ENCODE assay signal across 24 mouse cellular contexts in genomic region chr11:74435366-74435765, GRCm38 (mm10).
A peak's percentile ranks its signal among the peaks of the same experiment; 100 is the strongest.
DNase-seq lines count a peak whose midpoint lies in the region; ATAC-seq and TF ChIP-seq lines count a peak whose summit lies in the region.
"Had no signal": no experiment of that assay in that cellular context is flagged by ENCODE, and none has a peak within 500 bp of the region (broad histone marks: within the 10 kb centered on the region; RNA-seq: fewer than 3 reads in every experiment).

No protein-coding gene starts in this region.

- 72% methylated on average over 2 of the region's 2 CpGs for WGBS in heart, embryonic 13.5 days
- WGBS in heart, embryonic 11.5 days (ENCODE audit: insufficient replicate concordance): 82% methylated on average over 2 of the region's 2 CpGs
- 80% methylated on average over 2 of the region's 2 CpGs for WGBS in heart, postnatal 0 days
- WGBS in hindbrain, embryonic 14.5 days: 93% methylated on average over 2 of the region's 2 CpGs

- no peaks in the 10 kb centered on the region for H3K9me3 ChIP-seq in heart, embryonic 13.5 days
- H3K9me3 ChIP-seq in heart, embryonic 11.5 days (replicated peaks; ENCODE audit: control insufficient read depth, low read length): no peaks in the 10 kb centered on the region
- H3K9me3 ChIP-seq in heart, postnatal 0 days (replicated peaks; ENCODE audit: control insufficient read depth, low read length): no peaks in the 10 kb centered on the region
- no peaks in the 10 kb centered on the region for H3K9me3 ChIP-seq in hindbrain, embryonic 14.5 days (ENCODE audit: control insufficient read depth, low read length)
- H3K9me3 ChIP-seq: forebrain, embryonic 10.5 days; G1E; hindbrain, embryonic 13.5 days; midbrain, embryonic 10.5 days; neural tube, embryonic 13.5 days had no signal

- no peak overlapping the region for H3K9ac ChIP-seq in heart, embryonic 13.5 days
- no peak overlapping the region for H3K9ac ChIP-seq in heart, embryonic 11.5 days (ENCODE audit: low read depth, low read length)
- H3K9ac ChIP-seq in heart, postnatal 0 days (replicated peaks; ENCODE audit: low read depth, low read length): no peak overlapping the region
- H3K9ac ChIP-seq in hindbrain, embryonic 14.5 days: no peak overlapping the region
- H3K9ac ChIP-seq: hindbrain, embryonic 13.5 days; neural tube, embryonic 13.5 days had no signal

- H3K4me1 ChIP-seq in heart, embryonic 13.5 days: peaks cover 56% of the 10 kb centered on the region
- H3K4me1 ChIP-seq in heart, embryonic 11.5 days (ENCODE audit: control insufficient read depth, insufficient read depth, low read length): peaks cover 23% of the 10 kb centered on the region
- H3K4me1 ChIP-seq in heart, postnatal 0 days (ENCODE audit: control insufficient read depth, insufficient read depth): peaks cover 23% of the 10 kb centered on the region
- H3K4me1 ChIP-seq in hindbrain, embryonic 14.5 days (replicated peaks; ENCODE audit: control insufficient read depth, insufficient read depth, low read length): no peaks in the 10 kb centered on the region
- H3K4me1 ChIP-seq: forebrain, embryonic 10.5 days; hindbrain, embryonic 13.5 days; neural tube, embryonic 13.5 days had no signal

- no peaks in the 10 kb centered on the region for H3K27me3 ChIP-seq in heart, embryonic 13.5 days (replicated peaks)
- no peaks in the 10 kb centered on the region for H3K27me3 ChIP-seq in heart, embryonic 11.5 days (ENCODE audit: control insufficient read depth, insufficient read depth, low read length)
- no peaks in the 10 kb centered on the region for H3K27me3 ChIP-seq in heart, postnatal 0 days (ENCODE audit: control insufficient read depth, insufficient read depth, low read length)
- H3K27me3 ChIP-seq in hindbrain, embryonic 14.5 days (ENCODE audit: control insufficient read depth, insufficient read depth, low read length): no peaks in the 10 kb centered on the region
- H3K27me3 ChIP-seq: CH12.LX; hindbrain, embryonic 13.5 days; neural tube, embryonic 13.5 days; Patski had no signal

- H3K4me3 ChIP-seq in heart, embryonic 13.5 days: no peak overlapping the region
- no peak overlapping the region for H3K4me3 ChIP-seq in heart, embryonic 11.5 days (ENCODE audit: low read depth, low read length)
- no peak overlapping the region for H3K4me3 ChIP-seq in heart, postnatal 0 days (ENCODE audit: low read depth, low read length)
- no peak overlapping the region for H3K4me3 ChIP-seq in hindbrain, embryonic 14.5 days (replicated peaks; ENCODE audit: low read length)
- H3K4me3 ChIP-seq: forebrain, embryonic 10.5 days; hindbrain, embryonic 13.5 days; layer of hippocampus, adult 2 months; midbrain, embryonic 10.5 days; myocyte; neural tube, embryonic 13.5 days had no signal

- H3K4me2 ChIP-seq in heart, embryonic 13.5 days: no peak overlapping the region
- H3K4me2 ChIP-seq in heart, embryonic 11.5 days: no peak overlapping the region
- no peak overlapping the region for H3K4me2 ChIP-seq in heart, postnatal 0 days (ENCODE audit: low read depth, low read length)
- no peak overlapping the region for H3K4me2 ChIP-seq in hindbrain, embryonic 14.5 days (replicated peaks)
- H3K4me2 ChIP-seq: hindbrain, embryonic 13.5 days; neural tube, embryonic 13.5 days had no signal

- ATAC-seq in heart, embryonic 13.5 days (ENCODE audit: extremely low read depth, insufficient number of reproducible peaks, low FRiP score, low TSS enrichment): no peak
- ATAC-seq in heart, embryonic 11.5 days (replicated peaks; ENCODE audit: insufficient number of reproducible peaks, low FRiP score, low TSS enrichment): no peak
- peak; percentile 35; the same call in 1 of the 2 replicates for ATAC-seq in heart, postnatal 0 days (ENCODE audit: insufficient read depth, low read depth)
- ATAC-seq in hindbrain, embryonic 14.5 days (ENCODE audit: low FRiP score): no peak
- ATAC-seq: forebrain, embryonic 16.5 days; midbrain, embryonic 16.5 days; Patski had no signal

- H3K27ac ChIP-seq in heart, embryonic 13.5 days (replicated peaks): peak overlapping the region; percentile 51
- H3K27ac ChIP-seq in heart, embryonic 11.5 days (ENCODE audit: low read depth, low read length): no peak overlapping the region
- H3K27ac ChIP-seq in heart, postnatal 0 days (ENCODE audit: low read depth): peak overlapping the region; percentile 51; the same call in 1 of the 2 replicates
- H3K27ac ChIP-seq in hindbrain, embryonic 14.5 days: no peak overlapping the region
- H3K27ac ChIP-seq: forebrain, embryonic 10.5 days; hindbrain, embryonic 13.5 days; layer of hippocampus, adult 2 months; midbrain, embryonic 10.5 days; neural tube, embryonic 13.5 days had no signal

- no peak for TF ChIP-seq EP300 in heart, postnatal 0 days (IDR thresholded peaks at IDR 0.05; ENCODE audit: low read depth)

- DNase-seq in ZHBTc4 (ENCODE audit: low read depth, low spot score): peak; percentile 11
- no peak for DNase-seq in heart, postnatal 0 days (ENCODE audit: low spot score)
- peak; percentile 29 for DNase-seq in kidney, postnatal 10 days
- DNase-seq in lung, postnatal 36 days: no peak
- DNase-seq in hindbrain, embryonic 14.5 days (ENCODE audit: low spot score): no peak
- DNase-seq: adrenal gland, postnatal 10 days; B cell, adult 2 months; cerebellum, adult 18-20 months; cerebellum, postnatal 14 days; gastrocnemius, postnatal 25 days; thymus, postnatal 14 days had no signal

- TF ChIP-seq CTCF in heart, postnatal 0 days (IDR thresholded peaks at IDR 0.05; ENCODE audit: low read depth): no peak

- no peaks in the 10 kb centered on the region for H3K36me3 ChIP-seq in heart, embryonic 13.5 days
- no peaks in the 10 kb centered on the region for H3K36me3 ChIP-seq in heart, embryonic 11.5 days (ENCODE audit: control insufficient read depth, insufficient read depth, low read length)
- no peaks in the 10 kb centered on the region for H3K36me3 ChIP-seq in heart, postnatal 0 days (replicated peaks; ENCODE audit: control insufficient read depth, insufficient read depth, low read length)
- H3K36me3 ChIP-seq in hindbrain, embryonic 14.5 days (replicated peaks; ENCODE audit: control insufficient read depth, insufficient read depth): no peaks in the 10 kb centered on the region
- H3K36me3 ChIP-seq: forebrain, embryonic 10.5 days; hindbrain, embryonic 13.5 days; midbrain, embryonic 10.5 days; neural tube, embryonic 13.5 days had no signal

Comparison
In these comparisons a context has a peak if more than half of its experiments do, and no peak if none do; other contexts are left out.
1. H3K27ac ChIP-seq: peak in heart, embryonic 13.5 days (single experiment) and heart, postnatal 0 days (single experiment); none in heart, embryonic 11.5 days (single experiment) and hindbrain, embryonic 14.5 days (single experiment).
2. DNase-seq: peak in ZHBTc4 (single experiment) and kidney, postnatal 10 days (single experiment); none in heart, postnatal 0 days (single experiment), lung, postnatal 36 days (single experiment) and hindbrain, embryonic 14.5 days (single experiment).